Mouse (Mus musculus) forebrain, embryonic 14.5 days (tissue): ENCODE results near the gene Olfr1180. TPM values are rescaled to one million over a fixed set of nuclear protein-coding genes. Genes with fewer than 3 reads are reported as not detected.
"Not testable (repeated sequence)": the region's sequence is repeated elsewhere in the genome, so short reads cannot be mapped to it uniquely, and the experiment has no call there.

Experiments used
- ATAC-seq: fragments of 200-750 bp; cut with Nextera tagmentation; 2 replicates; pipeline ENCODE4 v1.8.0; 2017; ENCODE audit warnings: mild to moderate bottlenecking, moderate library complexity
- DNase-seq: peaks from one replicate; pipeline ENCODE4 v3.0.0-alpha.2; 2015; ENCODE audit warnings: low spot score
- H3K27ac ChIP-seq: fragments of 300-500 bp; sonication (generic); 2 replicates; pipeline ENCODE4 v1.5.1; 2014; ENCODE audit warnings: low read depth, mild to moderate bottlenecking, control low read depth, low read length, moderate library complexity
- H3K27me3 ChIP-seq: fragments of 300-500 bp; sonication (generic); replicated peaks from 2 replicates; pipeline ENCODE4 v1.6.1; 2014; ENCODE audit warnings: low read length, control low read depth, mixed read lengths; ENCODE audit not compliant: control insufficient read depth, insufficient read depth
- H3K36me3 ChIP-seq: fragments of 300-500 bp; sonication (generic); 2 replicates; pipeline ENCODE4 v1.6.1; 2014; ENCODE audit warnings: low read length, control low read depth; ENCODE audit not compliant: control insufficient read depth, insufficient read depth
- H3K4me1 ChIP-seq: fragments of 300-500 bp; sonication (generic); 2 replicates; pipeline ENCODE4 v1.6.1; 2014; ENCODE audit warnings: antibody characterized with exemption, low read length, control low read depth; ENCODE audit not compliant: control insufficient read depth, insufficient read depth
- H3K4me2 ChIP-seq: fragments of 300-500 bp; sonication (generic); 2 replicates; pipeline ENCODE4 v1.6.1; 2014; ENCODE audit warnings: mild to moderate bottlenecking, control low read depth, low read length
- H3K4me3 ChIP-seq: fragments of 300-500 bp; sonication (generic); 2 replicates; pipeline ENCODE4 v1.5.1; 2014; ENCODE audit warnings: low read depth, low read length, control low read depth
- H3K9ac ChIP-seq: fragments of 300-500 bp; sonication (generic); 2 replicates; pipeline ENCODE4 v1.6.1; 2014; ENCODE audit warnings: mild to moderate bottlenecking, low read length, control low read depth, moderate library complexity
- H3K9me3 ChIP-seq: fragments of 300-500 bp; sonication (generic); replicated peaks from 2 replicates; pipeline ENCODE4 v1.6.1; 2016; ENCODE audit warnings: low read length, control low read depth, mixed read lengths; ENCODE audit not compliant: control insufficient read depth
- WGBS: fragments of 180-500 bp; shearing (Covaris S2); extraction: QIAGEN DNeasy Blood & Tissue Kit; methylation state at CpG from one replicate; pipeline ENCODE4 v1.1.7; 2014; 5-methylcytosine and 5-hydroxymethylcytosine counted together
- polyA plus RNA-seq: library from polyadenylated mRNA; unstranded; fragments of >200 nt; fragmentation: Nextera tagmentation; extraction: Ambion mirVana; gene quantifications from 2 replicates; pipeline ENCODE4 v1.2.1, GENCODE M21; 2014

Gene Olfr1180
- polyA plus RNA-seq, result not detected in 2 replicates

GRCm38 (mm10) chr2:88419051-88419450 is at the start of gene Olfr1180:
Olfr1180 (minus strand) TSS chr2:88419151.
- no peak within 1 kb of the TSS for H3K27ac ChIP-seq
- H3K4me1 ChIP-seq, result no peaks in the 10 kb centered on the region
- no peak for ATAC-seq
- H3K9ac ChIP-seq, result no peak within 1 kb of the TSS
- WGBS, result 76% methylated on average over 2 of the region's 2 CpGs
- no peaks in the 10 kb centered on the region for H3K9me3 ChIP-seq
- no peaks in the 10 kb centered on the region for H3K36me3 ChIP-seq
- H3K27me3 ChIP-seq, result no peaks in the 10 kb centered on the region
- H3K4me2 ChIP-seq, result no peak within 1 kb of the TSS
- no peak within 1 kb of the TSS for H3K4me3 ChIP-seq
- DNase-seq, result no peak

GRCm38 (mm10) chr2:88454567-88454966 is 35.6 kb upstream of the Olfr1180 start, which contains the start of gene Olfr1183:
Olfr1183 (plus strand) TSS chr2:88454867.
- not testable (repeated sequence) for H3K9me3 ChIP-seq, DNase-seq, H3K27me3 ChIP-seq, H3K4me2 ChIP-seq, ATAC-seq, H3K27ac ChIP-seq, H3K9ac ChIP-seq, H3K4me3 ChIP-seq, H3K4me1 ChIP-seq, H3K36me3 ChIP-seq
- 89% methylated on average over 1 of the region's 1 CpGs for WGBS

- Histone ChIP-seq H3K9ac (no peak within 1 kb of the TSS), H3K36me3 (no peaks in the 10 kb centered on the region), H3K4me3 (no peak within 1 kb of the TSS), H3K27ac (no peak within 1 kb of the TSS), H3K4me2 (no peak within 1 kb of the TSS), H3K27me3 (no peaks in the 10 kb centered on the region), H3K9me3 (no peaks in the 10 kb centered on the region), H3K4me1 (no peaks in the 10 kb centered on the region)
- no peak for ATAC-seq
- WGBS, result 100% methylated on average over 1 of the region's 1 CpGs
- DNase-seq, result no peak
Observed at GRCm38 (mm10) chr2:88449031-88449430, 30.1 kb upstream of the Olfr1180 start, which contains the start of gene Gm13757. Gm13757 (minus strand) TSS chr2:88449131.

GRCm38 (mm10) chr2:88426071-88426470 is 7.1 kb upstream of the Olfr1180 start, which contains the start of gene Olfr1181:
Olfr1181 (minus strand) TSS chr2:88426171.
- 91% methylated on average over 1 of the region's 1 CpGs for WGBS
- Histone ChIP-seq H3K36me3 (no peaks in the 10 kb centered on the region), H3K9ac (no peak within 1 kb of the TSS), H3K4me2 (no peak within 1 kb of the TSS), H3K27me3 (no peaks in the 10 kb centered on the region), H3K9me3 (no peaks in the 10 kb centered on the region), H3K4me3 (no peak within 1 kb of the TSS), H3K27ac (no peak within 1 kb of the TSS), H3K4me1 (no peaks in the 10 kb centered on the region)
- ATAC-seq (no peak), DNase-seq (no peak)

- no peak within 1 kb of the TSS for H3K27ac ChIP-seq
- H3K27me3 ChIP-seq, result no peaks in the 10 kb centered on the region
- H3K4me2 ChIP-seq, result no peak within 1 kb of the TSS
- no peak within 1 kb of the TSS for H3K4me3 ChIP-seq
- H3K9me3 ChIP-seq, result no peaks in the 10 kb centered on the region
- H3K9ac ChIP-seq, result no peak within 1 kb of the TSS
- DNase-seq (no peak), ATAC-seq (no peak)
- 82% methylated on average over 3 of the region's 3 CpGs for WGBS
- H3K36me3 ChIP-seq, result no peaks in the 10 kb centered on the region
- H3K4me1 ChIP-seq, result no peaks in the 10 kb centered on the region
Observed at GRCm38 (mm10) chr2:88406353-88406752, 12.6 kb downstream of the Olfr1180 start, which contains the start of gene Olfr1179. Olfr1179 (minus strand) TSS chr2:88406453.

GRCm38 (mm10) chr2:88386762-88387161 is 32.2 kb downstream of the Olfr1180 start, which contains the start of gene Olfr1178:
Olfr1178 (plus strand) TSS chr2:88387062.
- ATAC-seq (no peak), DNase-seq (no peak)
- no peak within 1 kb of the TSS for H3K27ac ChIP-seq
- H3K4me1 ChIP-seq, result no peaks in the 10 kb centered on the region
- 89% methylated on average over 1 of the region's 1 CpGs for WGBS
- no peak within 1 kb of the TSS for H3K9ac ChIP-seq
- no peaks in the 10 kb centered on the region for H3K36me3 ChIP-seq
- no peaks in the 10 kb centered on the region for H3K9me3 ChIP-seq
- H3K27me3 ChIP-seq, result no peaks in the 10 kb centered on the region
- H3K4me3 ChIP-seq, result no peak within 1 kb of the TSS
- H3K4me2 ChIP-seq, result no peak within 1 kb of the TSS

Other genes with a start within 250 kb of the Olfr1180 start
- not detected in 2 replicates for gene Olfr1168, start 237.3 kb downstream of the Olfr1180 start, polyA plus RNA-seq
- gene Olfr1170, start 190.8 kb downstream of the Olfr1180 start, polyA plus RNA-seq, result not detected in 2 replicates
- not detected in 2 replicates for gene Olfr1173, start 139.3 kb downstream of the Olfr1180 start, polyA plus RNA-seq
- not detected in 2 replicates for gene Olfr1174-ps, start 104.0 kb downstream of the Olfr1180 start, polyA plus RNA-seq
- not detected in 2 replicates for gene Olfr1175-ps, start 91.9 kb downstream of the Olfr1180 start, polyA plus RNA-seq
- not detected in 2 replicates for gene Olfr1176, start 82.4 kb downstream of the Olfr1180 start, polyA plus RNA-seq
- gene Olfr1177-ps, start 72.7 kb downstream of the Olfr1180 start, polyA plus RNA-seq, result not detected in 2 replicates
- not detected in 2 replicates for gene Olfr1178, start 32.1 kb downstream of the Olfr1180 start, polyA plus RNA-seq
- gene Olfr1179, start 12.7 kb downstream of the Olfr1180 start, polyA plus RNA-seq, result not detected in 2 replicates
- gene Olfr1181, start 7.0 kb upstream of the Olfr1180 start, polyA plus RNA-seq, result not detected in 2 replicates
- not detected in 2 replicates for gene Gm13757, start 30.0 kb upstream of the Olfr1180 start, polyA plus RNA-seq
- gene Olfr1183, start 35.7 kb upstream of the Olfr1180 start, polyA plus RNA-seq, result not detected in 2 replicates
- not detected in 2 replicates for gene Olfr1184, start 64.4 kb upstream of the Olfr1180 start, polyA plus RNA-seq
- gene Olfr1185-ps1, start 74.2 kb upstream of the Olfr1180 start, polyA plus RNA-seq, result not detected in 2 replicates
- gene Olfr1186, start 99.4 kb upstream of the Olfr1180 start, polyA plus RNA-seq, result not detected in 2 replicates
- not detected in 2 replicates for gene Olfr1188, start 137.8 kb upstream of the Olfr1180 start, polyA plus RNA-seq
- not detected in 2 replicates for gene Olfr1189, start 167.3 kb upstream of the Olfr1180 start, polyA plus RNA-seq
- gene Olfr1191-ps1, start 221.4 kb upstream of the Olfr1180 start, polyA plus RNA-seq, result not detected in 2 replicates
- not detected in 2 replicates for gene Olfr1192-ps1, start 229.4 kb upstream of the Olfr1180 start, polyA plus RNA-seq